Mouse (Mus musculus) liver, postnatal 0 days (tissue): ENCODE measurements around the gene Bysl.

Experiments
- CTCF ChIP-seq: sonication (generic); IDR thresholded peaks from 2 replicates; pipeline ENCODE4 v1.5.1; 2016; ENCODE audit warnings: antibody characterized with exemption, low read depth
- EP300 ChIP-seq: IDR thresholded peaks from 2 replicates; pipeline ENCODE4 v1.6.1; 2016; ENCODE audit warnings: antibody characterized with exemption, low read depth, mild to moderate bottlenecking

DNA sequence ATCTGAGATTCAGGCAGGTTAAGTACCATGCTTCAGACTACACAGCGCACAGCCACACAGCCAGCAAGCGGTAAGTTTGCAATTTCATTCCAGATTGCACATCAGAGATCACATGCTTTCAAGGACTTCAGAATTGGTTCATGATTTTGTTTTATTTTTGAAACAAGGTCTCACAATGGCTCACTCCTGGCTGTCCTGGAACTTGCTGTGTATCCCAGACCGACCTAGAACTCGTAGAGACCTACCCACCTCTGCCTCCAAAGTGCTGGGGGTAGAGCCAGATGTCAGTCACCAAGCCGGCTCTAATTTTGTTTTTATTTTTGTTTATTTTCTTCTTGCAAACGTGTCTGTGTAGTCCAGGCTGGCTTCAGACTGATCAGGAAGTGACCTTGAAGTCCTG, 48.4 kb downstream of the Bysl start:
- TF ChIP-seq CTCF (no peak), EP300 (no peak)
